Mouse (Mus musculus) naive thymus-derived CD4-positive, alpha-beta T cell, adult 2 months (primary cell): ENCODE results near the gene Hyal3.
"Not testable (repeated sequence)": the region's sequence is repeated elsewhere in the genome, so short reads cannot be mapped to it uniquely, and the experiment has no call there.

ENCODE experiments used
- DNase-seq: peaks from one replicate; pipeline ENCODE4 v3.0.0-alpha.2; 2011; ENCODE audit warnings: low read depth

The Hyal3 gene

GRCm38 (mm10) chr9:107550491-107551116 lies 30.0 kb upstream of the Hyal3 start:
- no peak for DNase-seq

- peak; percentile 88 for DNase-seq
These were observed 29.3 kb upstream of the Hyal3 start, which contains the start of gene Rassf1 for GRCm38 (mm10) chr9:107551117-107551889. Gene Rassf1, plus strand, starts transcription at chr9:107551555.

GRCm38 (mm10) chr9:107551890-107552355 lies 28.7 kb upstream of the Hyal3 start:
- DNase-seq, result no peak

GRCm38 (mm10) chr9:107552690-107553393 lies 27.8 kb upstream of the Hyal3 start:
- DNase-seq, result no peak

- peak; percentile 62 for DNase-seq
These were observed 26.9 kb upstream of the Hyal3 start for GRCm38 (mm10) chr9:107553541-107554318.

- peak; percentile 100 for DNase-seq
These were observed 26.2 kb upstream of the Hyal3 start for GRCm38 (mm10) chr9:107554319-107554825.

- DNase-seq, result no peak
These were observed 25.6 kb upstream of the Hyal3 start for GRCm38 (mm10) chr9:107555031-107555457.

GRCm38 (mm10) chr9:107555701-107556100 lies 24.9 kb upstream of the Hyal3 start:
- DNase-seq, result no peak

- no peak for DNase-seq
These were observed 24.3 kb upstream of the Hyal3 start for GRCm38 (mm10) chr9:107556346-107556745.

GRCm38 (mm10) chr9:107563029-107563581 lies 17.5 kb upstream of the Hyal3 start, which contains the start of gene Tusc2:
Gene Tusc2, plus strand, starts transcription at chr9:107563255.
- peak; percentile 91 for DNase-seq

- DNase-seq, result not testable (repeated sequence)
These were observed 15.1 kb upstream of the Hyal3 start for GRCm38 (mm10) chr9:107565556-107565955.

GRCm38 (mm10) chr9:107566041-107566709 lies 14.4 kb upstream of the Hyal3 start:
- DNase-seq, result peak; percentile 87

- DNase-seq, result no peak
These were observed 13.8 kb upstream of the Hyal3 start for GRCm38 (mm10) chr9:107566855-107567254.

GRCm38 (mm10) chr9:107567702-107568319 lies 12.8 kb upstream of the Hyal3 start, which contains the start of gene Hyal2:
Gene Hyal2, plus strand, starts transcription at chr9:107567945.
- DNase-seq, result no peak

- DNase-seq, result peak; percentile 89
These were observed 12.0 kb upstream of the Hyal3 start for GRCm38 (mm10) chr9:107568331-107569261.

- no peak for DNase-seq
These were observed 11.3 kb upstream of the Hyal3 start for GRCm38 (mm10) chr9:107569270-107569669.

GRCm38 (mm10) chr9:107570016-107570415 lies 10.6 kb upstream of the Hyal3 start:
- DNase-seq, result no peak

- DNase-seq, result no peak
These were observed 9.8 kb upstream of the Hyal3 start for GRCm38 (mm10) chr9:107570845-107571244.
